Mouse (Mus musculus) liver, adult 2 months (tissue): ENCODE results near the gene Mthfd1.

Experiments used
- CTCF ChIP-seq: fragments of 200-500 bp; IDR thresholded peaks from 2 replicates; pipeline ENCODE4 v1.5.1; 2011; ENCODE audit warnings: low read depth, low read length, control low read depth
- POLR2A ChIP-seq: fragments of 200-500 bp; IDR thresholded peaks from 2 replicates; pipeline ENCODE4 v1.6.1; 2011; ENCODE audit warnings: low read length, control low read depth; ENCODE audit not compliant: insufficient read depth; ENCODE audit errors: extremely low read depth

- no peak for TF ChIP-seq CTCF
- TF ChIP-seq POLR2A = no peak
Observed at GRCm38 (mm10) chr12:76297830-76298229, 42.7 kb downstream of the Mthfd1 start.
